Comparison of ENCODE assay signal across 21 mouse cellular contexts in the genomic region with DNA sequence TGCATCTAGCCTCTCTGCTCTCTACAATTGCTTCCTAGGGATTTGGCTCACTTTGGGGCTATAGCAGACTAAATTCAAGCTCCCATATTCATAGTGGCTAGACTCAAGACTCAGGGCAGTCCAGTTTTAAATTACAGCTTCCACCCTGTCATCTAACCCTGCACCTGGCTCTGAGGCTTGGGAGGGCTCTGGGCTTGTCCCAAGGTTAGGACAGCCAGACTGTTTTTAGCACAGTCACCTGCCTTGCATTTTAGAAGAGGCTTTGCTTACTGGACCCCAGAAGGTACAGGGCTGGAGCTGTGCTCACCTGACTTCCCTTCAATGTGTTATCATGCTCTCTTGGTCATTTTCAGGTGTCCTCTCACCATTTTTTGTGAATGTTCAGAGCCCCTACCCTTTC. TPM values are rescaled to one million over a fixed set of nuclear protein-coding genes. Genes with fewer than 3 reads are reported as not detected.
A peak's percentile ranks its signal among the peaks of the same experiment; 100 is the strongest.
DNase-seq lines count a peak whose midpoint lies in the region; ATAC-seq and TF ChIP-seq lines count a peak whose summit lies in the region.
"Had no signal": no experiment of that assay in that cellular context is flagged by ENCODE, and none has a peak within 500 bp of the region (broad histone marks: within the 10 kb centered on the region; RNA-seq: fewer than 3 reads in every experiment).

No protein-coding gene starts in this region.

- ATAC-seq in midbrain, embryonic 11.5 days (ENCODE audit: low FRiP score): no peak
- no peak for ATAC-seq in forebrain, embryonic 12.5 days (ENCODE audit: low FRiP score)
- ATAC-seq: forebrain, embryonic 14.5 days; forebrain, embryonic 16.5 days had no signal

- DNase-seq in gastrocnemius, adult 2 months: peak; percentile 47
- no peak for DNase-seq in gastrocnemius, postnatal 25 days
- DNase-seq in midbrain, embryonic 11.5 days (ENCODE audit: low spot score, missing footprints): peak; percentile 23
- DNase-seq in midbrain, embryonic 10.5 days (ENCODE audit: low spot score): no peak
- DNase-seq in skeletal muscle tissue, adult 2 months (ENCODE audit: low read depth, low spot score): peak; percentile 47
- DNase-seq: adrenal gland, adult 2 months; adrenal gland, postnatal 10 days; adrenal gland, postnatal 25 days; cerebellum, adult 11 months; cerebellum, adult 18-20 months; cerebellum, adult 8-10 months; cerebellum, adult 9-11 months; cerebellum, postnatal 14 days; cerebellum, postnatal 36 days; embryo, embryonic 11 days had no signal

- no peak overlapping the region for H3K9ac ChIP-seq in midbrain, embryonic 11.5 days (ENCODE audit: low read length)
- H3K9ac ChIP-seq in forebrain, embryonic 12.5 days: no peak overlapping the region
- H3K9ac ChIP-seq: embryonic facial prominence, embryonic 13.5 days; embryonic facial prominence, embryonic 15.5 days had no signal

- no peak overlapping the region for H3K4me2 ChIP-seq in midbrain, embryonic 11.5 days
- no peak overlapping the region for H3K4me2 ChIP-seq in forebrain, embryonic 12.5 days
- H3K4me2 ChIP-seq: embryonic facial prominence, embryonic 13.5 days; embryonic facial prominence, embryonic 15.5 days had no signal

- no peak overlapping the region for H3K4me3 ChIP-seq in gastrocnemius, adult 2 months
- H3K4me3 ChIP-seq in midbrain, embryonic 11.5 days (ENCODE audit: low read depth, low read length): no peak overlapping the region
- H3K4me3 ChIP-seq in midbrain, embryonic 10.5 days: no peak overlapping the region
- no peak overlapping the region for H3K4me3 ChIP-seq in forebrain, embryonic 12.5 days (replicated peaks)
- H3K4me3 ChIP-seq: embryonic facial prominence, embryonic 13.5 days; embryonic facial prominence, embryonic 15.5 days; erythroblast, embryonic 14.5 days had no signal

- H3K27me3 ChIP-seq in midbrain, embryonic 11.5 days (ENCODE audit: control insufficient read depth, insufficient read depth, low read length): no peaks in the 10 kb centered on the region
- H3K27me3 ChIP-seq in midbrain, embryonic 10.5 days (ENCODE audit: low read depth, poor library complexity, severe bottlenecking): no peaks in the 10 kb centered on the region
- 0 out of 2 replicates have a peak, but pooled peaks cover 4% of the 10 kb centered on the region for H3K27me3 ChIP-seq in forebrain, embryonic 12.5 days
- H3K27me3 ChIP-seq: embryonic facial prominence, embryonic 13.5 days; embryonic facial prominence, embryonic 15.5 days had no signal

- H3K4me1 ChIP-seq in midbrain, embryonic 11.5 days (ENCODE audit: control insufficient read depth, insufficient read depth, low read length): no peaks in the 10 kb centered on the region
- H3K4me1 ChIP-seq in midbrain, embryonic 10.5 days: peaks cover 9% of the 10 kb centered on the region; the same call in 1 of the 2 replicates
- peaks cover 7% of the 10 kb centered on the region for H3K4me1 ChIP-seq in forebrain, embryonic 12.5 days
- H3K4me1 ChIP-seq: embryonic facial prominence, embryonic 15.5 days had no signal

- peak overlapping the region; percentile 74 for H3K27ac ChIP-seq in gastrocnemius, adult 2 months
- no peak overlapping the region for H3K27ac ChIP-seq in midbrain, embryonic 11.5 days (ENCODE audit: low read depth, low read length)
- H3K27ac ChIP-seq in midbrain, embryonic 10.5 days (replicated peaks): no peak overlapping the region
- H3K27ac ChIP-seq in forebrain, embryonic 12.5 days: no peak overlapping the region
- H3K27ac ChIP-seq: embryonic facial prominence, embryonic 13.5 days; embryonic facial prominence, embryonic 15.5 days had no signal

- no peak for TF ChIP-seq CTCF in gastrocnemius, adult 2 months (IDR thresholded peaks at IDR 0.05)

- H3K9me3 ChIP-seq in midbrain, embryonic 11.5 days (ENCODE audit: control insufficient read depth, low read length): no peaks in the 10 kb centered on the region
- H3K9me3 ChIP-seq in midbrain, embryonic 10.5 days (replicated peaks): no peaks in the 10 kb centered on the region
- H3K9me3 ChIP-seq in forebrain, embryonic 12.5 days: no peaks in the 10 kb centered on the region
- H3K9me3 ChIP-seq: embryonic facial prominence, embryonic 13.5 days; embryonic facial prominence, embryonic 15.5 days had no signal

- intact Hi-C loops in gastrocnemius, adult 2 months (cut with DNase I): loop anchor here (5.0 kb wide), 1 partner anchor 68 kb away; no protein-coding TSS in a partner anchor

- no peaks in the 10 kb centered on the region for H3K36me3 ChIP-seq in midbrain, embryonic 11.5 days (ENCODE audit: control insufficient read depth, insufficient read depth, low read length)
- no peaks in the 10 kb centered on the region for H3K36me3 ChIP-seq in midbrain, embryonic 10.5 days
- no peaks in the 10 kb centered on the region for H3K36me3 ChIP-seq in forebrain, embryonic 12.5 days (replicated peaks)
- H3K36me3 ChIP-seq: embryonic facial prominence, embryonic 13.5 days; embryonic facial prominence, embryonic 15.5 days had no signal

RNA-seq across cellular contexts. Expression of gene Siah2, which starts 32.6 kb away (rescaled TPM):
- total RNA-seq in gastrocnemius, adult 2 months (2021): 10 to 100 TPM in 1 of 2 experiments, 1 to 10 TPM in 1; 8.3 to 11.8 TPM
- total RNA-seq in gastrocnemius, postnatal 25 days (2021): 1 to 10 TPM; 9.0 to 9.5 TPM
- polyA plus RNA-seq in midbrain, embryonic 11.5 days (2014; fragmentation: Nextera tagmentation; extraction: Ambion mirVana): 3.7 and 4.0 TPM in 2 replicates
- polyA plus RNA-seq in midbrain, embryonic 10.5 days (2016; fragmentation: Nextera tagmentation; extraction: Ambion mirVana): 2.7 and 2.8 TPM in 2 replicates
- 5.6 and 5.8 TPM in 2 replicates for polyA plus RNA-seq in forebrain, embryonic 12.5 days (2016; fragmentation: Nextera tagmentation; extraction: Ambion mirVana)

Comparison
In these comparisons a context has a peak if more than half of its experiments do, and no peak if none do; other contexts are left out.
1. DNase-seq: peak in gastrocnemius, adult 2 months (single experiment), midbrain, embryonic 11.5 days (single experiment) and skeletal muscle tissue, adult 2 months (single experiment); none in gastrocnemius, postnatal 25 days (single experiment) and midbrain, embryonic 10.5 days (single experiment).